Mouse (Mus musculus) intestine, postnatal 0 days (tissue): ENCODE results near the gene Tsga10. TPM values are rescaled to one million over a fixed set of nuclear protein-coding genes. Genes with fewer than 3 reads are reported as not detected.
A peak's percentile ranks its signal among the peaks of the same experiment; 100 is the strongest.

Experiments used
- ATAC-seq: fragments of 200-750 bp; cut with Nextera tagmentation; 2 replicates; pipeline ENCODE4 v1.8.0; 2017; ENCODE audit warnings: mild to moderate bottlenecking, moderate TSS enrichment, moderate library complexity
- H3K27ac ChIP-seq: fragments of 300-500 bp; sonication (generic); 2 replicates; pipeline ENCODE4 v1.5.1; 2014; ENCODE audit warnings: mild to moderate bottlenecking, low read depth, low read length, moderate library complexity
- H3K27me3 ChIP-seq: fragments of 300-500 bp; sonication (generic); replicated peaks from 2 replicates; pipeline ENCODE4 v1.6.1; 2014; ENCODE audit warnings: low read length, mixed read lengths; ENCODE audit not compliant: control insufficient read depth, insufficient read depth
- H3K36me3 ChIP-seq: fragments of 300-500 bp; sonication (generic); 2 replicates; pipeline ENCODE4 v1.6.1; 2014; ENCODE audit warnings: mild to moderate bottlenecking, moderate library complexity; ENCODE audit not compliant: control insufficient read depth, insufficient read depth
- H3K4me1 ChIP-seq: fragments of 300-500 bp; sonication (generic); replicated peaks from 2 replicates; pipeline ENCODE4 v1.6.1; 2014; ENCODE audit warnings: antibody characterized with exemption, low read length, mixed read lengths; ENCODE audit not compliant: control insufficient read depth, insufficient read depth
- H3K4me2 ChIP-seq: fragments of 300-500 bp; sonication (generic); replicated peaks from 2 replicates; pipeline ENCODE4 v1.6.1; 2014; ENCODE audit warnings: low read depth, mild to moderate bottlenecking, moderate library complexity
- H3K4me3 ChIP-seq: fragments of 300-500 bp; sonication (generic); 2 replicates; pipeline ENCODE4 v1.5.1; 2014; ENCODE audit warnings: low read depth, low read length
- H3K9ac ChIP-seq: fragments of 300-500 bp; sonication (generic); 2 replicates; pipeline ENCODE4 v1.6.1; 2014; ENCODE audit warnings: mild to moderate bottlenecking, low read depth, low read length
- H3K9me3 ChIP-seq: fragments of 300-500 bp; sonication (generic); 2 replicates; pipeline ENCODE4 v1.6.1; 2016; ENCODE audit warnings: mixed run types; ENCODE audit not compliant: control insufficient read depth
- CTCF ChIP-seq: sonication (generic); IDR thresholded peaks from 2 replicates; pipeline ENCODE4 v1.5.1; 2016; ENCODE audit warnings: low read depth, mild to moderate bottlenecking, control low read depth, antibody characterized with exemption, moderate library complexity
- WGBS: fragments of 180-500 bp; shearing (Covaris S2); extraction: QIAGEN DNeasy Blood & Tissue Kit; methylation state at CpG from one replicate; pipeline ENCODE4 v1.1.7; 2014; 5-methylcytosine and 5-hydroxymethylcytosine counted together
- polyA plus RNA-seq: library from polyadenylated mRNA; unstranded; fragments of >200 nt; fragmentation: Nextera tagmentation; extraction: Ambion mirVana; gene quantifications from 2 replicates; pipeline ENCODE4 v1.2.1, GENCODE M21; 2015

The Tsga10 gene
- polyA plus RNA-seq: 2.0 and 2.1 TPM in 2 replicates

- ATAC-seq: no peak
- no peak for TF ChIP-seq CTCF
- 78% methylated on average over 6 of the region's 6 CpGs for WGBS
Observed at GRCm38 (mm10) chr1:37866286-37866685, at the start of gene Tsga10. Gene Tsga10, minus strand, starts transcription at chr1:37866429.

GRCm38 (mm10) chr1:37912751-37913150 is 46.5 kb upstream of the Tsga10 start:
- H3K27me3 ChIP-seq: no peaks in the 10 kb centered on the region
- no peak for TF ChIP-seq CTCF
- H3K4me1 ChIP-seq: no peaks in the 10 kb centered on the region
- no peak overlapping the region for H3K27ac ChIP-seq
- no peak overlapping the region for H3K4me3 ChIP-seq
- no peak overlapping the region for H3K4me2 ChIP-seq
- 72% methylated on average over 2 of the region's 2 CpGs for WGBS
- no peak for ATAC-seq
- H3K9ac ChIP-seq: no peak overlapping the region
- H3K9me3 ChIP-seq: no peaks in the 10 kb centered on the region
- no peaks in the 10 kb centered on the region for H3K36me3 ChIP-seq

More at GRCm38 (mm10) chr1:37866286-37866685, at the start of gene Tsga10:
- no peaks in the 10 kb centered on the region for H3K36me3 ChIP-seq
- H3K4me2 ChIP-seq: peak within 1 kb of the TSS; percentile 81
- H3K4me3 ChIP-seq: peak within 1 kb of the TSS; percentile 60
- H3K27me3 ChIP-seq: no peaks in the 10 kb centered on the region
- peak within 1 kb of the TSS; percentile 57 for H3K9ac ChIP-seq
- H3K9me3 ChIP-seq: no peaks in the 10 kb centered on the region
- no peaks in the 10 kb centered on the region for H3K4me1 ChIP-seq
- H3K27ac ChIP-seq: peak within 1 kb of the TSS; percentile 54; the same call in 1 of the 2 replicates

GRCm38 (mm10) chr1:37903178-37903577 is 36.9 kb upstream of the Tsga10 start:
- H3K36me3 ChIP-seq: peaks cover 17% of the 10 kb centered on the region
- ATAC-seq: peak; percentile 45; the same call in 1 of the 2 replicates
- H3K9ac ChIP-seq: no peak overlapping the region
- H3K4me2 ChIP-seq: no peak overlapping the region
- 26% methylated on average over 6 of the region's 6 CpGs for WGBS
- H3K9me3 ChIP-seq: no peaks in the 10 kb centered on the region
- no peaks in the 10 kb centered on the region for H3K27me3 ChIP-seq
- TF ChIP-seq CTCF: peak; percentile 66
- H3K4me3 ChIP-seq: no peak overlapping the region
- no peaks in the 10 kb centered on the region for H3K4me1 ChIP-seq
- no peak overlapping the region for H3K27ac ChIP-seq

- no peaks in the 10 kb centered on the region for H3K27me3 ChIP-seq
- no peak overlapping the region for H3K9ac ChIP-seq
- H3K9me3 ChIP-seq: no peaks in the 10 kb centered on the region
- no peak for ATAC-seq
- H3K36me3 ChIP-seq: peaks cover 40% of the 10 kb centered on the region
- no peak for TF ChIP-seq CTCF
- H3K4me2 ChIP-seq: no peak overlapping the region
- H3K4me3 ChIP-seq: no peak overlapping the region
- H3K4me1 ChIP-seq: no peaks in the 10 kb centered on the region
- no peak overlapping the region for H3K27ac ChIP-seq
- WGBS: 49% methylated on average over 6 of the region's 6 CpGs
Observed at GRCm38 (mm10) chr1:37900288-37900687, 34.1 kb upstream of the Tsga10 start.

- WGBS: 62% methylated on average over 4 of the region's 4 CpGs
- no peaks in the 10 kb centered on the region for H3K9me3 ChIP-seq
- H3K4me2 ChIP-seq: no peak overlapping the region
- H3K27me3 ChIP-seq: no peaks in the 10 kb centered on the region
- no peak overlapping the region for H3K27ac ChIP-seq
- ATAC-seq: no peak
- no peaks in the 10 kb centered on the region for H3K4me1 ChIP-seq
- peaks cover 40% of the 10 kb centered on the region for H3K36me3 ChIP-seq
- no peak overlapping the region for H3K4me3 ChIP-seq
- no peak overlapping the region for H3K9ac ChIP-seq
- no peak for TF ChIP-seq CTCF
Observed at GRCm38 (mm10) chr1:37899816-37900215, 33.6 kb upstream of the Tsga10 start.

GRCm38 (mm10) chr1:37894606-37895005 is 28.4 kb upstream of the Tsga10 start:
- no peaks in the 10 kb centered on the region for H3K9me3 ChIP-seq
- no peak overlapping the region for H3K4me2 ChIP-seq
- no peak overlapping the region for H3K4me3 ChIP-seq
- TF ChIP-seq CTCF: no peak
- 0 out of 2 replicates have a peak, but pooled peaks cover 2% of the 10 kb centered on the region for H3K4me1 ChIP-seq
- no peak overlapping the region for H3K27ac ChIP-seq
- no peaks in the 10 kb centered on the region for H3K27me3 ChIP-seq
- H3K9ac ChIP-seq: no peak overlapping the region
- H3K36me3 ChIP-seq: peaks cover 36% of the 10 kb centered on the region
- ATAC-seq: no peak

- Histone ChIP-seq H3K4me2 (peak overlapping the region; percentile 77), H3K9ac (no peak overlapping the region; the same call in 1 of the 2 replicates), H3K4me3 (peak overlapping the region; percentile 85), H3K36me3 (peaks cover 8% of the 10 kb centered on the region), H3K9me3 (no peaks in the 10 kb centered on the region), H3K27ac (no peak overlapping the region), H3K27me3 (no peaks in the 10 kb centered on the region), H3K4me1 (0 out of 2 replicates have a peak, but pooled peaks cover 7% of the 10 kb centered on the region)
- 47% methylated on average over 3 of the region's 3 CpGs for WGBS
- ATAC-seq: no peak
- TF ChIP-seq CTCF: peak; percentile 68
Observed at GRCm38 (mm10) chr1:37891400-37891799, 25.2 kb upstream of the Tsga10 start.
